Mouse (Mus musculus): ENCODE data around the gene Dcaf6. TPM values are rescaled to one million over a fixed set of nuclear protein-coding genes. Genes with fewer than 3 reads are reported as not detected.

Dcaf6 gene
- polyA plus RNA-seq, 1 experiment from 2014 or later = 6.6 TPM

DNA sequence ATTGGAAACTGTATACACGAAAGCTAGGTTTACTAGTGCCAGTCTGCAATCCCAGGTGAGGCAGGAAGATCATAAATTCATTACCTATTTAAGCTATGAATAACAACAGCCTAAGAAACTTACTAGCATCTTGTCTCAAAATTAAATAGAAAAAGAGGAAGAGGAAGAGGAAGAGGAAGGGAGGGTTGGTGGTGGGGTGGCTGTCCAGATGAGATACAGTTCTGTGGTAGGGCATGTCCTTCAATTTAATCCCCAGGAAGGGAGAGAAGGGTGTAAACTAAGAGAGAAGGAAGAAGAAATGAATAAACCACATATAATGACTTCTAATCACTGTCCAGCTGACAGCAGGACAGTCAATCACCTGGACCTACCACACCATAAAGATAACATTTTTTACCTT, 67.2 kb downstream of the Dcaf6 start:
- Histone ChIP-seq H3K27ac (no peak overlapping the region), H3K9me3 (replicated peaks) (no peaks in the 10 kb centered on the region), H3K4me3 (no peak overlapping the region), H3K4me1 (no peaks in the 10 kb centered on the region), H3K36me3 (peaks cover 2% of the 10 kb centered on the region; the same call in 1 of the 2 replicates), H3K27me3 (ENCODE audit: low read depth, poor library complexity, severe bottlenecking) (no peaks in the 10 kb centered on the region)
- DNase-seq (ENCODE audit: low spot score) = no peak
- 78% methylated on average over 1 of the region's 1 CpGs for WGBS

DNA sequence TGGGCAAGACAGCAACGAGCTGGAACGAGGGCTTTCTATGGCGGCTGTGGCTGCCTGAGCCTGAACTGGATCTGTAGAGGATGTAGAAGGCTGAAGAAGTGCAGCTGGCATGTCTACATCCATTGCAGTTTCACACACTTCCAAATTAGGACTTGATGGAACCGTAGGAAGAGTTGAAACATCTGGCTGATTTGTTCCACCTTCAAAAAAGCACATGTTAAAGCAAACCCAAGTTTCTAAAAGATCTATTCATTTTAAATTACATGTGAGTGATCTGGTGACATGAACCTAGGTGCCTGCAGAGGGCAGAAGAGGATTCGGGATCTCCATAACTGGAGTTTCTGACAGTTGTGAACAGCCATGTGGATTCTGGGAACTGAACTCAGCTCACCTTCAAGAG, 71.6 kb downstream of the Dcaf6 start:
- no peak for DNase-seq (ENCODE audit: low spot score)
- H3K4me3 ChIP-seq = no peak overlapping the region
- no peaks in the 10 kb centered on the region for H3K27me3 ChIP-seq (ENCODE audit: low read depth, poor library complexity, severe bottlenecking)
- 85% methylated on average over 5 of the region's 5 CpGs for WGBS
- no peaks in the 10 kb centered on the region for H3K9me3 ChIP-seq (replicated peaks)
- no peak overlapping the region for H3K27ac ChIP-seq
- H3K36me3 ChIP-seq = peaks cover 2% of the 10 kb centered on the region; the same call in 1 of the 2 replicates
- no peaks in the 10 kb centered on the region for H3K4me1 ChIP-seq

DNA sequence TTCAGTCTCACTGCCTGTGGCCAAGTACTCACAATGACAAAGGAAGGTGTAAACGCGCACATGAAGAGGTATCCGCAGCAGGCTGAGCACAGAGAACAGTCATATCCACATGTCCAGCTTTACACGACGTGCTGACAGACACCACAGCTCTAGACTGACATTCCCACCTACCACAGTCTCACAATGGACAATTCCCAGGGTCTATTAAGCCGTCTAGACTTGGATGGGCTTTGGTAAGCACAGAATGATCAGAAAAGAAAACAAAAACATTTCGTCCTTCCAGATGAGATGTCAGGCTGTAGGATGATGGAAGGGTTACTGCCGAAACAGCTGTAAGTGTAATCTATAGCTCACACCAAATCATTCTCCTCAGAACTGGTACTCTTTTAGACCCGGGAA, 73.8 kb downstream of the Dcaf6 start:
- 87% methylated on average over 9 of the region's 9 CpGs for WGBS
- Histone ChIP-seq H3K27me3 (ENCODE audit: low read depth, poor library complexity, severe bottlenecking) (no peaks in the 10 kb centered on the region), H3K36me3 (peaks cover 2% of the 10 kb centered on the region; the same call in 1 of the 2 replicates), H3K9me3 (replicated peaks) (no peaks in the 10 kb centered on the region), H3K27ac (no peak overlapping the region), H3K4me1 (no peaks in the 10 kb centered on the region), H3K4me3 (no peak overlapping the region)
- DNase-seq (ENCODE audit: low spot score) = no peak

DNA sequence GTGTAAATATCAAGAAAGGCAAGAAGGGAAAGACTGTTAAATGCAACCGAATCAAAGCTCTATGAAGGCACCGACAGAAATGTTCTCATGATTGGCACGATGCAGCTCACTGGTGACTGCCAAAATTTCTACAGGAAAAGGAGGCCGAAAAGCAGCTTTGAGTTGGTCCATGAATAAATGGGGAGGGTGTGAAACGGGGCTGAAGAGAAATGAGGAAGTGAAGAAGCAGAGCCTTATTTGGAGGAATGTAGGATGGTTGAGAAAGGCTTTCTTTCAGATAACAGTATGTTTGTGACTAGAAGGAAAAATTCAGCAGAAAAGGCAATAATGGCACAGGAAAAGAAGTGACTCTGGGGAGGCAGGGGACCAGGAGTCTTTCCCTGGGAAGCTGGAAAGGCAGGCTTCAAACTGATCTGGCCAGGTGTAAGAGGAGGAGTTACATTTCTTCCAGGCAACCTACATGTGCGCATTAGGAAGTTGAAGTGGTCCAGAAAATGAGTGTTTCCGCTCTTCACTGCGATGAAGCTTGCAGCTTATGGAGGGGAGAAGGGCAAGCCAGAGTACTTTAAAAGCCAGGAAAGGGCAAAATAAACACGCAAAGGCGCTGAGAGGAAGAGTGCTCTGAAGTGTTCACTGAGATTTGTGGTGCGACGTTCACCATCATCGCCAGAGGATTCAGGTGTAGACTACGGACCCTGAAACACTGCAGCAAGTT, 74.3 kb downstream of the Dcaf6 start:
- H3K36me3 ChIP-seq = peaks cover 2% of the 10 kb centered on the region; the same call in 1 of the 2 replicates
- WGBS = 91% methylated on average over 14 of the region's 14 CpGs
- no peak overlapping the region for H3K27ac ChIP-seq
- no peak overlapping the region for H3K4me3 ChIP-seq
- no peaks in the 10 kb centered on the region for H3K9me3 ChIP-seq (replicated peaks)
- H3K27me3 ChIP-seq (ENCODE audit: low read depth, poor library complexity, severe bottlenecking) = no peaks in the 10 kb centered on the region
- H3K4me1 ChIP-seq = no peaks in the 10 kb centered on the region
- no peak for DNase-seq (ENCODE audit: low spot score)

DNA sequence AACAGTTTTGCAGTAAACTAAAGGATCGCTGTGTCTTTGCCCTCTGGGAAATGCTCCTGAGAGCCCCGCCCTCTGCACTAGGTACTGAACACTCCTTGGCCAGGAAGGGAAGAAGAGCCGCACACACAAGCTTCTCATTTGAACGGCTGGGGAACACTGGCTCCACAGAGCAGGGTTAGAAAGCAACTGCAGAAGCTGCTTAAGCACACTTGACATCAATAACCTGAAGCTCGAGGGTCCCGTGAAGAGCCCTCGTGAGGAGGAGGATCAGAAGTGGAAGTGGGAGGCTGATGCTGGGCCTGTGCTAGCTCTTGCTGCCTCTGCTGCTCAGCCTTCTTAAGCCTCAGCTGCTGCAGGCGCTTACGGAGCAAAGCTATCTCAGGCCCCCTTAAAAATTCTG, 86.4 kb downstream of the Dcaf6 start:
- Histone ChIP-seq H3K36me3 (no peaks in the 10 kb centered on the region), H3K4me1 (no peaks in the 10 kb centered on the region), H3K4me3 (no peak overlapping the region), H3K27me3 (ENCODE audit: low read depth, poor library complexity, severe bottlenecking) (no peaks in the 10 kb centered on the region), H3K9me3 (replicated peaks) (no peaks in the 10 kb centered on the region), H3K27ac (no peak overlapping the region)
- WGBS = 73% methylated on average over 9 of the region's 9 CpGs
- no peak for DNase-seq (ENCODE audit: low spot score)

DNA sequence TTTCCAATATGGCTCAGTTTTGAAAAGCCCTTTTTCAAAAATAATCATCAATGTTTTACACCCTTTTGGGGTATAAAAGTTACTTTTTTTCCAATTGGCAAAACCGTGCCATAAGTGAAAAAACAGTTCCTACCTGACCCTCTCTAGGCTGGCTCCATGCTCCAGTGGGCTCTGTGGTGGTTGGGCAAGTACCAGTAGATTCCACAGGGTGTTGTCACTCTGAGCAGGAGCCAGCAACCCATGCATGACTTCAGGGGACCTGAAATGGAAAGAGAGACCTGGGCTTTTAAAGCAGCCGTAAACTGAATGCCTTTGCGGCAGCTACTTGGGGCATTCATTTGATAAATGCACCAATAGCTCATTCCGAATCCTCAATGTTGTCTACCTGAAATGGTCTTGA, 89.3 kb downstream of the Dcaf6 start:
- H3K4me3 ChIP-seq = no peak overlapping the region
- no peaks in the 10 kb centered on the region for H3K27me3 ChIP-seq (ENCODE audit: low read depth, poor library complexity, severe bottlenecking)
- no peak overlapping the region for H3K27ac ChIP-seq
- H3K4me1 ChIP-seq = no peaks in the 10 kb centered on the region
- H3K36me3 ChIP-seq = no peaks in the 10 kb centered on the region
- no peak for DNase-seq (ENCODE audit: low spot score)
- H3K9me3 ChIP-seq (replicated peaks) = no peaks in the 10 kb centered on the region
- 95% methylated on average over 4 of the region's 4 CpGs for WGBS

DNA sequence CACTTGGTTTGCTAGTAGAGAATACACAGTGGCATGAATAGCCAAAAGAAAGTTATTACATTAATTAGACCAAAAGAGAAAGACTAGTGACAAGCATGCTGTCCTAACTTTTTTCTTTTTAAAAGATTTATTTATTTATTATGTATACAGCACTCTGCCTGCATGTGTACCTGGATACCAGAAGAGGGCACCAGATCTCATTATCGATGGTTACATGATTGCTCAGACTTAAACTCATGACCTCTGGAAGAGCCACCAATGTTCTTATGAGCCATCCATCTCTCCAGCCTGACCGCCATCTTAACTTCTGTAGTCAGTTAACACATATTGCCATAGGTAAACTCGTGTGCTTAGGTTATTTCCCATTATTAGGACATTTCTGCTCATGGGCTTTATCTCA, 95.2 kb downstream of the Dcaf6 start:
- no peaks in the 10 kb centered on the region for H3K9me3 ChIP-seq (replicated peaks)
- H3K27me3 ChIP-seq (ENCODE audit: low read depth, poor library complexity, severe bottlenecking) = no peaks in the 10 kb centered on the region
- no peak for DNase-seq (ENCODE audit: low spot score)
- H3K4me3 ChIP-seq = no peak overlapping the region
- H3K27ac ChIP-seq = no peak overlapping the region
- H3K36me3 ChIP-seq = no peaks in the 10 kb centered on the region
- H3K4me1 ChIP-seq = no peaks in the 10 kb centered on the region
- 91% methylated on average over 3 of the region's 3 CpGs for WGBS

DNA sequence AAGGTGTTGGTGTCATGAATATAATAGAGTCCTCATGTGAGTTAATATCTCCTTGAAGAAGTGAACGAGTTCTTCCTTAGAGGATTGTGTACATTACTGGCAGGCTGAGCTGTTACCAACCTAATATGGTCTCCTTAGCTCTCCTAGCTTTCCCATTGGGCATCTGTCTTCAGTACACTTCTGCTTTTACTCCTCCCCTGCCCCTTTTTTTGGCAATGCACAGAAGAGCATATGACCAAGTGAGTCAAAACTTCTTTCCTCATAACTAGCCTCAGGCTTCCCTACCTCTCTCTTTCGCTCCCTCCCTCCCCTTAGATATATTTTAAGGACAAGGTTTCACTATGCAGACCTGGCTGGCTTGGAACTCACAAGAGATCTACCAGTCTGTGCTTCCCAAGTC, 97.0 kb downstream of the Dcaf6 start:
- Histone ChIP-seq H3K4me3 (no peak overlapping the region), H3K27ac (no peak overlapping the region), H3K36me3 (no peaks in the 10 kb centered on the region), H3K4me1 (no peaks in the 10 kb centered on the region), H3K27me3 (ENCODE audit: low read depth, poor library complexity, severe bottlenecking) (no peaks in the 10 kb centered on the region), H3K9me3 (replicated peaks) (no peaks in the 10 kb centered on the region)
- no peak for DNase-seq (ENCODE audit: low spot score)
- WGBS = 89% methylated on average over 2 of the region's 2 CpGs

DNA sequence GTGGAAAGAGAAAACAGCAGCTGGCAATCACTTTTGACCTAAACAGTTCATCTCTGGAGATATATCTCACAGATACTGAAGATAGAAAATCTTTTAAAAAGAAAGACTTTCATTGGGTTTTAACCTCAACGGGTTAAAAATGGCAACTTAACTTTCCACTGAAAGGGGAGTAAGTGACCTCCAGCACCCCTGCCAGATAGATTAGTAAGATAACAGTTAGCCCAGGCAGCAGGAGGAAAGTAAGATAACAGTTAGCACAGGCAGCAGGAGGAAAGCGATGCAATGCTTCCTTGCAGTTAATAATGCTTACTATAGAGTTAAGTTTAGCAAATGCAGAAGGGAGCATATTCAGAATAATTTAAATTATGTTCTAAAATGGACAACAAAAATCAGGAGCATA, 103.9 kb downstream of the Dcaf6 start:
- no peak for DNase-seq (ENCODE audit: low spot score)
- no peaks in the 10 kb centered on the region for H3K36me3 ChIP-seq
- WGBS = 58% methylated on average over 2 of the region's 2 CpGs

DNA sequence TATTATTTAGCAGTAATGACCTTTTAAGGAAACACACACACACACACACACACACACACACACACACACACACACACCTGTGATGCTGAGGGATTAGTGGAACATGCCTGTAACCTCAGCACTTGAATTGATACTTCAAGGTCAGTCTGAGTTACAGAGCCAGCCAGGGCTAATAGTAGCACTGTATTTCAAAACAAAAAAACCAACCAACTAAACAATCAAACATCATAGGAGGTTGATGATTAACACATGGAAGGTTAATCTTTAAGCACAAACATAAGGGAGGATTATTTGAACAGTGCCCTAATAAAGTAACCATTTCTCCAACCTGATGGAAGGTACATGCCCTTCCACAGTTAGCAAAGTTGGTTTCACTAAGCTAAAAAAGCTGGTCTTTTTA, 111.6 kb downstream of the Dcaf6 start:
- no peak for DNase-seq (ENCODE audit: low spot score)
- peaks cover 5% of the 10 kb centered on the region; the same call in 1 of the 2 replicates for H3K4me1 ChIP-seq
- peaks cover 5% of the 10 kb centered on the region; the same call in 1 of the 2 replicates for H3K36me3 ChIP-seq

More for the DNA sequence above, 103.9 kb downstream of the Dcaf6 start:
- Histone ChIP-seq H3K4me1 (no peaks in the 10 kb centered on the region), H3K27me3 (ENCODE audit: low read depth, poor library complexity, severe bottlenecking) (no peaks in the 10 kb centered on the region), H3K27ac (no peak overlapping the region), H3K4me3 (no peak overlapping the region), H3K9me3 (replicated peaks) (no peaks in the 10 kb centered on the region)

DNA sequence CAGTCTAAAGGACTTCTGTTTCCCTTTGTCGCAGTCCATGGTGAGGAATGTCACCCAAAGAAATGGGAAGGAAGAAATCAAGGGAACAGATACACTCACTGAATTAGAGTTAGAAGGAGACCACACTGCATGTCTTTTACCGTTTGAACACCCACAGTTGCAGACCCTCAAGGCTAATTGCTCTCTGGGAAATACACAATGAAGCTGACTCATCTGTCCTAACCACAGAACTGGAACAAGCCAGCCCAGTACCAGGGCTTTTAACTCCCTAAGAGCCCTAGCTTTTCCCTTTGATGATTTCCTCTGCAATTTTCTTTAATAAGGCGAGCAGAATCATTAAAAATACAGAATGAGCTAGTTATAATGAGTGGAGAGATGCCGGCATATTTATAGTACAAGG, 115.8 kb downstream of the Dcaf6 start:
- no peaks in the 10 kb centered on the region for H3K36me3 ChIP-seq
- 52% methylated on average over 4 of the region's 4 CpGs for WGBS
- no peak overlapping the region for H3K27ac ChIP-seq
- H3K27me3 ChIP-seq (ENCODE audit: low read depth, poor library complexity, severe bottlenecking) = no peaks in the 10 kb centered on the region
- DNase-seq (ENCODE audit: low spot score) = no peak
- H3K4me3 ChIP-seq = no peak overlapping the region
- H3K9me3 ChIP-seq (replicated peaks) = no peaks in the 10 kb centered on the region
- H3K4me1 ChIP-seq = peaks cover 5% of the 10 kb centered on the region; the same call in 1 of the 2 replicates

More for the DNA sequence above, 111.6 kb downstream of the Dcaf6 start:
- Histone ChIP-seq H3K27ac (no peak overlapping the region), H3K9me3 (replicated peaks) (no peaks in the 10 kb centered on the region), H3K4me3 (no peak overlapping the region), H3K27me3 (ENCODE audit: low read depth, poor library complexity, severe bottlenecking) (no peaks in the 10 kb centered on the region)

DNA sequence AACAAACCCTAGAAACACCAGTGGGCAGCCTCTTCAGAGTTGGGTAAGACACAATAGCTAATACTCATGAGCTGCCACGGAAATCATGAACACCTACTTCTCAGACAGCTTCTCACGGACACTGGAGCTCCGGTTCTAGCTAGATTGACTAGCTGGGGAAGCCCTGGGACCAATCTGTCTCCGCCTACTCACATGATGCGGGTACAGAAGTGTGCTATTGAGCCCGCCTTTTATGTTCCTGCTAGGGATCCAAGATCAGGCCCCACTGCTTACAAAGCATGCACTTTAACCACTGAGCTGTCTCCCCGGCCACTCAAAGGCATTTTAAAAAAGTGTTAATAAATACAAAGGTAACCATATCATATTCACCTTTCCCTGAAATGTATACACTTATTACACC, 118.1 kb downstream of the Dcaf6 start:
- Histone ChIP-seq H3K36me3 (no peaks in the 10 kb centered on the region), H3K27me3 (ENCODE audit: low read depth, poor library complexity, severe bottlenecking) (no peaks in the 10 kb centered on the region), H3K9me3 (replicated peaks) (no peaks in the 10 kb centered on the region), H3K4me3 (no peak overlapping the region), H3K4me1 (peaks cover 5% of the 10 kb centered on the region; the same call in 1 of the 2 replicates), H3K27ac (no peak overlapping the region)
- 75% methylated on average over 7 of the region's 7 CpGs for WGBS
- no peak for DNase-seq (ENCODE audit: low spot score)

DNA sequence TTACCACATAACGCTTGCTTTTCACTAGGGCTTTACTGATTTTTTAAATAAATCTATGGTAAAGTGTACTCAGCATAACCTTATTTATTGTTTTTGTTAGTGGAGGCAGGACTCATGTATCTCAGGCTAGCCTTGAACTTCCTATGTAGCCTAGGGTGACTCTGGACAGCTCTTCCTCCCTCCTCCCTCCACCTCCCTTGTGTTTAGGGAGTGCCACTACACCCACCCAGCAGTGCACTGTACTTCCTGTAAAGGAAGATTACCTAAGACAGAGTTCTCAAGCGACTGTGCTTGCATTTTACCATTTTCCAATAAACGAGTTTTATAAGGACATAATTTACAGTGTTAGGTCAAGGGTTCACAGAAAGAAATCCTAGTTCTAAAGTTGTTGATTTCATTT, 127.5 kb downstream of the Dcaf6 start:
- H3K27ac ChIP-seq = no peak overlapping the region
- WGBS = 88% methylated on average over 3 of the region's 3 CpGs
- no peaks in the 10 kb centered on the region for H3K9me3 ChIP-seq (replicated peaks)
- no peak for DNase-seq (ENCODE audit: low spot score)
- peaks cover 3% of the 10 kb centered on the region; the same call in 1 of the 2 replicates for H3K36me3 ChIP-seq
- H3K4me3 ChIP-seq = no peak overlapping the region
- peaks cover 8% of the 10 kb centered on the region for H3K4me1 ChIP-seq
- no peaks in the 10 kb centered on the region for H3K27me3 ChIP-seq (ENCODE audit: low read depth, poor library complexity, severe bottlenecking)

DNA sequence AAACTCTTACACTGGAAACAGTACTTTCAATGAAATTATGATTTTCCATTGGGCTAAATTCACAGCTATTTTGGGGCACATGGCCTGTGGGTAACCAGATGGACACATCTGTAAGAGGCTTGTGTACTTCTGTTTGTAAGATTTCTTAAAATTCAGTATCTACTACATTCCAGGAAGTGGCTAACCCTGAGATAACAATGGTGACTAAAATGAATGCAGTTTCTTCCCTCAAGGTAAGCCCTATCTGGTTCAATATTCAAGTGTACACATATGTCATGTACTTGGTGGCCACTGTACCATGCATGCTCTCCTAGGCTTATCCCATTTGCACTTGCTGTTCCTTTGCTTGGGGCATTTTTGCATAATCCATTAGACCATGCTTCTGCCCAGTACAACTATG, 129.4 kb downstream of the Dcaf6 start:
- Histone ChIP-seq H3K27ac (no peak overlapping the region), H3K9me3 (replicated peaks) (no peaks in the 10 kb centered on the region), H3K36me3 (peaks cover 2% of the 10 kb centered on the region; the same call in 1 of the 2 replicates), H3K27me3 (ENCODE audit: low read depth, poor library complexity, severe bottlenecking) (no peaks in the 10 kb centered on the region), H3K4me3 (no peak overlapping the region), H3K4me1 (peaks cover 19% of the 10 kb centered on the region)
- no peak for DNase-seq (ENCODE audit: low spot score)
